Comparison of ENCODE assay signal across 9 mouse cellular contexts in the genomic region with DNA sequence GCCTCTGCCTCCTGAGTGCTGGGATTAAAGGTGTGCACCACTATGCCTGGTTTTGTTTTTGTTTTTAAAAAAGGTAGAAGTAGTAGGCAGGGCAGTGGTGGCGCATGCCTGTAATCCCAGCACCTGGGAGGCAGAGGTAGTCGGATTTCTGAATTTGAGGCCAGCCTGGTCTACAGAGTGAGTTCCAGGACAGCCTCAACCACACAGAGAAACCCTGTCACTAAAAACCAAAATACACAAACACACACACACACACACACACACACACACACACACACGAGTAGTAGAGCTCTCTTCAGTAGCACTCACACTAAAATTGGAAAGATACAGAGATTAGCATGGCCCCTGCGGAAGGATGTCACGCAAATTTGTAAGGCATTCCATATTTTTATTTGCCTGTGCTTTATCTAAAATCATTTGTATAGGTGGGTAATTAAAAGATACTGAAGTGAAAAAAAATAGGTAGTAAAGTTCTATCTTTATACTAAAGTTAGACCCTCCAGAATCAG. TPM values are rescaled to one million over a fixed set of nuclear protein-coding genes. Genes with fewer than 3 reads are reported as not detected.
A peak's percentile ranks its signal among the peaks of the same experiment; 100 is the strongest.
DNase-seq lines count a peak whose midpoint lies in the region; ATAC-seq and TF ChIP-seq lines count a peak whose summit lies in the region.
"Had no signal": no experiment of that assay in that cellular context is flagged by ENCODE, and none has a peak within 500 bp of the region (broad histone marks: within the 10 kb centered on the region; RNA-seq: fewer than 3 reads in every experiment).

No protein-coding gene starts in this region.

- intact Hi-C loops in heart, adult 2 months (cut with DNase I), result no loop called here

- H3K9me3 ChIP-seq in limb, embryonic 11.5 days (ENCODE audit: control insufficient read depth, low read length), result no peaks in the 10 kb centered on the region
- no peaks in the 10 kb centered on the region for H3K9me3 ChIP-seq in stomach, embryonic 16.5 days (replicated peaks; ENCODE audit: control insufficient read depth, low read length)

- no peaks in the 10 kb centered on the region for H3K79me2 ChIP-seq in heart, adult 2 months (replicated peaks; ENCODE audit: control insufficient read depth, insufficient read depth, low read length)

- peaks cover 16% of the 10 kb centered on the region for H3K4me1 ChIP-seq in heart, adult 2 months (ENCODE audit: control insufficient read depth, insufficient read depth, low read length)
- peaks cover 44% of the 10 kb centered on the region for H3K4me1 ChIP-seq in thymus, adult 2 months (replicated peaks; ENCODE audit: control insufficient read depth, insufficient read depth, low read length)
- peaks cover 28% of the 10 kb centered on the region for H3K4me1 ChIP-seq in limb, embryonic 11.5 days (ENCODE audit: control insufficient read depth, insufficient read depth, low read length)
- H3K4me1 ChIP-seq in stomach, embryonic 16.5 days (ENCODE audit: control insufficient read depth, insufficient read depth, low read length), result peaks cover 56% of the 10 kb centered on the region

- DNase-seq in heart, adult 2 months, result no peak
- no peak for DNase-seq in heart, postnatal 4 days
- no peak for DNase-seq in thymus, adult 2 months
- no peak for DNase-seq in thymus, adult 18-20 months
- no peak for DNase-seq in limb, embryonic 11.5 days (ENCODE audit: low spot score)
- DNase-seq in layer of hippocampus, postnatal 25 days (ENCODE audit: extremely low spot score in 1 of 2, low spot score in 1 of 2), result no peak

- H3K4me3 ChIP-seq in heart, adult 2 months, result no peak overlapping the region
- no peak overlapping the region for H3K4me3 ChIP-seq in thymus, adult 2 months (ENCODE audit: control insufficient read depth, insufficient read depth, low read length)
- H3K4me3 ChIP-seq in limb, embryonic 11.5 days (ENCODE audit: low read depth, low read length), result peak overlapping the region; percentile 71; the same call in 1 of the 2 replicates
- H3K4me3 ChIP-seq in stomach, embryonic 16.5 days (replicated peaks; ENCODE audit: low read length), result peak overlapping the region; percentile 88; the same call in 1 of the 2 replicates

- no peaks in the 10 kb centered on the region for H3K27me3 ChIP-seq in heart, adult 2 months (ENCODE audit: control insufficient read depth, insufficient read depth, low read length)
- H3K27me3 ChIP-seq in thymus, adult 2 months (ENCODE audit: control insufficient read depth, insufficient read depth, low read length), result no peaks in the 10 kb centered on the region
- H3K27me3 ChIP-seq in limb, embryonic 11.5 days (ENCODE audit: control insufficient read depth, insufficient read depth, low read length), result no peaks in the 10 kb centered on the region
- H3K27me3 ChIP-seq in stomach, embryonic 16.5 days (ENCODE audit: control insufficient read depth, insufficient read depth, low read length), result no peaks in the 10 kb centered on the region

- TF ChIP-seq EP300 in heart, adult 2 months (IDR thresholded peaks at IDR 0.05; ENCODE audit: insufficient read depth, low read depth, low read length), result no peak

- ATAC-seq in limb, embryonic 11.5 days (ENCODE audit: insufficient number of reproducible peaks, low FRiP score, low TSS enrichment, low read depth), result no peak
- ATAC-seq in stomach, embryonic 16.5 days (ENCODE audit: insufficient read depth, low FRiP score), result no peak
- ATAC-seq in megakaryocyte-erythroid progenitor cell, adult 5-6 weeks (replicated peaks; ENCODE audit: low FRiP score, low TSS enrichment, poor library complexity, severe bottlenecking), result no peak

- no peak for TF ChIP-seq CTCF in heart, adult 2 months (IDR thresholded peaks at IDR 0.05)
- TF ChIP-seq CTCF in thymus, adult 2 months (IDR thresholded peaks at IDR 0.05; ENCODE audit: borderline replicate concordance, control insufficient read depth, extremely low read depth, insufficient read depth, low read length, poor library complexity), result no peak

- no peak overlapping the region for H3K9ac ChIP-seq in heart, adult 2 months (ENCODE audit: low read depth, low read length)
- no peak overlapping the region for H3K9ac ChIP-seq in limb, embryonic 11.5 days (ENCODE audit: low read length)
- no peak overlapping the region for H3K9ac ChIP-seq in stomach, embryonic 16.5 days (ENCODE audit: low read length)

- peak overlapping the region; percentile 99 for H3K27ac ChIP-seq in heart, adult 2 months
- peak overlapping the region; percentile 86 for H3K27ac ChIP-seq in thymus, adult 2 months (ENCODE audit: control insufficient read depth, insufficient read depth, low read length)
- H3K27ac ChIP-seq in limb, embryonic 11.5 days (replicated peaks; ENCODE audit: low read depth, low read length), result peak overlapping the region; percentile 87; the same call in 1 of the 2 replicates
- peak overlapping the region; percentile 99 for H3K27ac ChIP-seq in stomach, embryonic 16.5 days (ENCODE audit: low read length)

- TF ChIP-seq POLR2A in heart, adult 2 months (IDR thresholded peaks at IDR 0.05; ENCODE audit: insufficient read depth, low read depth, low read length), result no peak
- no peak for TF ChIP-seq POLR2A in thymus, adult 2 months (IDR thresholded peaks at IDR 0.05; ENCODE audit: control insufficient read depth, extremely low read depth, insufficient read depth, low read length, poor library complexity)

- no peak overlapping the region for H3K4me2 ChIP-seq in limb, embryonic 11.5 days (ENCODE audit: low read depth, severe bottlenecking)
- peak overlapping the region; percentile 67 for H3K4me2 ChIP-seq in stomach, embryonic 16.5 days (ENCODE audit: low read depth, low read length)

- H3K36me3 ChIP-seq in heart, adult 2 months (ENCODE audit: control insufficient read depth, insufficient read depth, low read length), result peaks cover 2% of the 10 kb centered on the region; the same call in 1 of the 2 replicates
- H3K36me3 ChIP-seq in thymus, adult 2 months (ENCODE audit: control insufficient read depth, insufficient read depth, low read length), result peaks cover 16% of the 10 kb centered on the region
- H3K36me3 ChIP-seq in limb, embryonic 11.5 days (ENCODE audit: control insufficient read depth, insufficient read depth, low read length), result peaks cover 10% of the 10 kb centered on the region
- peaks cover 11% of the 10 kb centered on the region for H3K36me3 ChIP-seq in stomach, embryonic 16.5 days (ENCODE audit: control insufficient read depth, insufficient read depth, low read length)

- WGBS in heart, adult 2 months, result 47% methylated on average over 5 of the region's 5 CpGs
- 33% methylated on average over 5 of the region's 5 CpGs for WGBS in thymus, adult 2 months
- WGBS in limb, embryonic 11.5 days, result 73% methylated on average over 5 of the region's 5 CpGs
- 63% methylated on average over 5 of the region's 5 CpGs for WGBS in stomach, embryonic 16.5 days

RNA-seq across cellular contexts. Expression of a gene that starts 0.8 kb away (rescaled TPM):
- 10 to 100 TPM; 32.5 to 33.1 TPM for total RNA-seq in heart, adult 2 months (2021)
- polyA plus RNA-seq in heart, adult 2 months (2012; rRNA removed), result 44.4 and 51.6 TPM in 2 replicates
- total RNA-seq in heart, postnatal 4 days (2021), result 100 to 1,000 TPM; 166 to 167 TPM
- polyA plus RNA-seq in thymus, adult 2 months (2012; rRNA removed), result 316 and 321 TPM in 2 replicates
- 52.1 and 76.7 TPM in 2 replicates for polyA plus RNA-seq in limb, embryonic 11.5 days (2014; fragmentation: Nextera tagmentation; extraction: Ambion mirVana)
- polyA plus RNA-seq in stomach, embryonic 16.5 days (2015; fragmentation: Nextera tagmentation; extraction: Ambion mirVana), result 396 and 441 TPM in 2 replicates
- 10 to 100 TPM in 1 of 2 experiments, 1 to 10 TPM in 1; 9.7 to 10.1 TPM for total RNA-seq in layer of hippocampus, postnatal 25 days (2021)
- 126 and 137 TPM in 2 replicates for total RNA-seq in megakaryocyte-erythroid progenitor cell, adult 5-6 weeks (2014; fragmentation: Nextera tagmentation)
- 137 and 183 TPM in 2 replicates for total RNA-seq in megakaryocyte-erythroid progenitor cell, adult 5-6 weeks (2017)

RNA-seq across cellular contexts. Expression of a gene that starts 2.4 kb away (rescaled TPM):
- under 1 TPM; 0.23 to 0.29 TPM for total RNA-seq in heart, adult 2 months (2021)
- polyA plus RNA-seq in heart, adult 2 months (2012; rRNA removed), result 1.00 and 1.2 TPM in 2 replicates
- 1 to 10 TPM; 4.0 to 6.5 TPM for total RNA-seq in heart, postnatal 4 days (2021)
- 15.5 and 20.0 TPM in 2 replicates for polyA plus RNA-seq in thymus, adult 2 months (2012; rRNA removed)
- 3.5 and 3.7 TPM in 2 replicates for polyA plus RNA-seq in limb, embryonic 11.5 days (2014; fragmentation: Nextera tagmentation; extraction: Ambion mirVana)
- polyA plus RNA-seq in stomach, embryonic 16.5 days (2015; fragmentation: Nextera tagmentation; extraction: Ambion mirVana), result 3.9 and 4.2 TPM in 2 replicates
- under 1 TPM; 0.62 to 0.82 TPM for total RNA-seq in layer of hippocampus, postnatal 25 days (2021)
- total RNA-seq in megakaryocyte-erythroid progenitor cell, adult 5-6 weeks (2014; fragmentation: Nextera tagmentation), result 10.0 and 10.6 TPM in 2 replicates
- total RNA-seq in megakaryocyte-erythroid progenitor cell, adult 5-6 weeks (2017), result 2.4 and 3.1 TPM in 2 replicates

RNA-seq across cellular contexts. Expression of a gene that starts 9.8 kb away (rescaled TPM):
- 10 to 100 TPM; 20.0 to 20.5 TPM for total RNA-seq in heart, adult 2 months (2021)
- polyA plus RNA-seq in heart, adult 2 months (2012; rRNA removed), result 31.4 and 40.8 TPM in 2 replicates
- 100 to 1,000 TPM; 104 to 106 TPM for total RNA-seq in heart, postnatal 4 days (2021)
- 54.0 and 55.3 TPM in 2 replicates for polyA plus RNA-seq in thymus, adult 2 months (2012; rRNA removed)
- polyA plus RNA-seq in limb, embryonic 11.5 days (2014; fragmentation: Nextera tagmentation; extraction: Ambion mirVana), result 553 and 582 TPM in 2 replicates
- 190 and 193 TPM in 2 replicates for polyA plus RNA-seq in stomach, embryonic 16.5 days (2015; fragmentation: Nextera tagmentation; extraction: Ambion mirVana)
- 10 to 100 TPM; 19.5 to 20.7 TPM for total RNA-seq in layer of hippocampus, postnatal 25 days (2021)
- total RNA-seq in megakaryocyte-erythroid progenitor cell, adult 5-6 weeks (2014; fragmentation: Nextera tagmentation), result 2.7 and 7.6 TPM in 2 replicates
- 4.6 and 21.4 TPM in 2 replicates for total RNA-seq in megakaryocyte-erythroid progenitor cell, adult 5-6 weeks (2017)

RNA-seq across cellular contexts. Expression of a gene that starts 16.2 kb away (rescaled TPM):
- under 1 TPM; 0.34 to 0.55 TPM for total RNA-seq in heart, adult 2 months (2021)
- polyA plus RNA-seq in heart, adult 2 months (2012; rRNA removed), result 0.23 and 0.64 TPM in 2 replicates
- not detected for total RNA-seq in heart, postnatal 4 days (2021)
- 3.6 and 5.0 TPM in 2 replicates for polyA plus RNA-seq in thymus, adult 2 months (2012; rRNA removed)
- 0.16 TPM in 1 of 2 replicates, not detected in the other for polyA plus RNA-seq in limb, embryonic 11.5 days (2014; fragmentation: Nextera tagmentation; extraction: Ambion mirVana)
- polyA plus RNA-seq in stomach, embryonic 16.5 days (2015; fragmentation: Nextera tagmentation; extraction: Ambion mirVana), result 50.6 and 109 TPM in 2 replicates
- total RNA-seq in layer of hippocampus, postnatal 25 days (2021), result not detected
- total RNA-seq in megakaryocyte-erythroid progenitor cell, adult 5-6 weeks (2014; fragmentation: Nextera tagmentation), result not detected in 2 replicates
- total RNA-seq in megakaryocyte-erythroid progenitor cell, adult 5-6 weeks (2017), result not detected in 2 replicates
- polyA plus RNA-seq: frontal cortex, adult 2 months had no signal

RNA-seq across cellular contexts. Expression of a gene that starts 17.0 kb away (rescaled TPM):
- 1 to 10 TPM in 1 of 2 experiments, under 1 TPM in 1; 0.31 to 2.4 TPM for total RNA-seq in heart, adult 2 months (2021)
- polyA plus RNA-seq in heart, adult 2 months (2012; rRNA removed), result 0.32 and 1.4 TPM in 2 replicates
- under 1 TPM in 1 of 2 experiments, not detected in 1; 0.47 TPM for total RNA-seq in heart, postnatal 4 days (2021)
- 0.18 and 0.20 TPM in 2 replicates for polyA plus RNA-seq in thymus, adult 2 months (2012; rRNA removed)
- polyA plus RNA-seq in limb, embryonic 11.5 days (2014; fragmentation: Nextera tagmentation; extraction: Ambion mirVana), result 0.84 and 1.2 TPM in 2 replicates
- 0.48 and 1.0 TPM in 2 replicates for polyA plus RNA-seq in stomach, embryonic 16.5 days (2015; fragmentation: Nextera tagmentation; extraction: Ambion mirVana)
- not detected for total RNA-seq in layer of hippocampus, postnatal 25 days (2021)
- 0.32 TPM in 1 of 2 replicates, not detected in the other for total RNA-seq in megakaryocyte-erythroid progenitor cell, adult 5-6 weeks (2014; fragmentation: Nextera tagmentation)
- total RNA-seq in megakaryocyte-erythroid progenitor cell, adult 5-6 weeks (2017), result not detected in 2 replicates

Comparison
In these comparisons a context has a peak if more than half of its experiments do, and no peak if none do; other contexts are left out.
1. RNA of a gene that starts 9.8 kb away (total RNA-seq): 104 to 106 TPM in heart, postnatal 4 days; 19.5 to 20.7 TPM in layer of hippocampus, postnatal 25 days, 20.0 to 20.5 TPM in heart, adult 2 months and 2.7 to 21.4 TPM in megakaryocyte-erythroid progenitor cell, adult 5-6 weeks; every median in the first group is over 4 times any median in the second.
2. H3K4me3 ChIP-seq: peak in limb, embryonic 11.5 days (single experiment) and stomach, embryonic 16.5 days (single experiment); none in heart, adult 2 months (single experiment) and thymus, adult 2 months (single experiment).
3. Peak in every context shown above with its lines, with median percentiles within 50 percentile points of each other: H3K27ac ChIP-seq.